Mouse (Mus musculus) stomach, adult 2 months (tissue): ENCODE data around the gene P2rx3. TPM values are rescaled to one million over a fixed set of nuclear protein-coding genes. Genes with fewer than 3 reads are reported as not detected.

ENCODE experiments used
- polyA plus RNA-seq: library from polyadenylated mRNA; depleted of rRNA; stranded (reverse); fragments of >200 nt; gene quantifications from 2 replicates; pipeline ENCODE4 v1.2.3, GENCODE M21; 2012; rRNA removed

The P2rx3 gene
- 0.42 and 0.67 TPM in 2 replicates for polyA plus RNA-seq

GRCm38 (mm10) chr2:85037047-85038026, at the start of gene P2rx3, which contains the start of gene Ssrp1:
Gene P2rx3 (minus strand): TSS chr2:85037462.
Gene Ssrp1 (plus strand): TSS chr2:85037234.

DNA sequence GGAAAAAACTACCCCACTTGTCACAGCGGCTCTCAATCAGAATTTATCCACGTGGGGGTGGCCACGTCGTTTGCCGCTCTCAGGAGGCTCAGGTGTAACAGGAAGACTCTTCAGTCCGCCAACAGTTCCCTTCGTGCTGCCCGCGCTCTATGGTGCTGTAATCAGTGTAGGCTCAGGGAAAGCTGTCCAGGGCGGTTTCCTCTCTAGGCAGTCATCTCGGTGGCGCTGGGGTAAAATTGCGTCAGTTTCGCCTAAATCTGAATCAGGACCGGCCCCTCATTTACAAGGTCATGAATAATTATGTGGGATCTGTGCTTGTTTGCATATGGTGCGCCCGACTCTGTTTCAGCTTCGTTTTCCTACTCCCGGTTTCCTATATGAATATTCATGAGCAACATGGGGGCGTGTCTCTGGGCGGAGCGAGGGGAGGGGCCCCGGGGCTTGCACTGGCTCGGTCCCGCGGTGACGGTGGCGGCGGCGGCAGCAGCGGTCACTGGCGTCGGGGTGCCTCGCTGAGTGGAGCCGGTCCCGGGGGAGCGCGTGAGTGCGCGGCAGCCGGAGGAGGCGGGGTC, 10.4 kb upstream of the P2rx3 start, which contains the start of gene Tnks1bp1:
TSS of gene Tnks1bp1 (plus strand) at position 427 of the 572 bp plus-strand sequence.

GRCm38 (mm10) chr2:84987930-84988329, 49.3 kb downstream of the P2rx3 start, which contains the start of gene Prg3:
Gene Prg3 (plus strand): TSS chr2:84988215.

DNA sequence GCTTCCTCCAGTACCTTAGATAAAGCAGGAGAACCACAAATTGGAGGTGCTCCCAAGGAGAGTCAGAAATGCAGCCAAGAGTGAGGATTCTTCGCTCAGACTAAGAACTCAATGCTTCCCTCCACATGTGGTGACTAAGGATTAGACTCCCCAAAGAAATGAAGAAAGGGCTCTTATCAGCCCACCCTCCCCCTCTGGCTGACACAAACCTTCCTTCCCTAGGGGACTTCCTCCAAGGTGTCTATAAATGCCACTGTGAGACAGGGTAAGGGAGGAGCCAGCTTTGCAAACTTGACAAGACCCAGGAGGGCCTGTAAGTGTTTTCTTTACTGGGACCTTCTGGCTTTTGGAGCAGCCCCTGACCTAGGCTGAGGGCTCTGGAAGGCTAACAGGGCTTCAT, 57.1 kb downstream of the P2rx3 start, which contains the start of gene Prg2:
TSS of gene Prg2 (plus strand) at position 274 of the 400 bp plus-strand sequence.

Other genes with a start within 250 kb of the P2rx3 start
- gene Ube2l6, start 238.6 kb downstream of the P2rx3 start, polyA plus RNA-seq = 6.0 and 6.2 TPM in 2 replicates
- 0.66 and 1.2 TPM in 2 replicates for gene Smtnl1, start 214.8 kb downstream of the P2rx3 start, polyA plus RNA-seq
- 10.0 and 11.9 TPM in 2 replicates for gene Timm10, start 210.5 kb downstream of the P2rx3 start, polyA plus RNA-seq
- gene Slc43a1, start 198.6 kb downstream of the P2rx3 start, polyA plus RNA-seq = 1.2 and 1.4 TPM in 2 replicates
- 2.2 and 3.4 TPM in 2 replicates for gene Rtn4rl2, start 150.8 kb downstream of the P2rx3 start, polyA plus RNA-seq
- gene Slc43a3, start 100.9 kb downstream of the P2rx3 start, polyA plus RNA-seq = 11.1 and 18.0 TPM in 2 replicates
- gene Prg2, start 57.0 kb downstream of the P2rx3 start, polyA plus RNA-seq = 0.32 TPM in 1 of 2 replicates, not detected in the other
- gene Prg3, start 49.2 kb downstream of the P2rx3 start, polyA plus RNA-seq = not detected in 2 replicates
- gene Ssrp1, start 228 bp downstream of the P2rx3 start, polyA plus RNA-seq = 30.6 and 34.4 TPM in 2 replicates
- gene Tnks1bp1, start 10.6 kb upstream of the P2rx3 start, polyA plus RNA-seq = 75.1 and 83.2 TPM in 2 replicates
- 1.7 and 2.8 TPM in 2 replicates for gene Aplnr, start 98.8 kb upstream of the P2rx3 start, polyA plus RNA-seq
- 0.60 and 0.89 TPM in 2 replicates for gene Lrrc55, start 159.7 kb upstream of the P2rx3 start, polyA plus RNA-seq